Mouse (Mus musculus) spleen, adult 2 months (tissue): Measurements from ENCODE around the gene Gm7030.
"Not testable (repeated sequence)": the region's sequence is repeated elsewhere in the genome, so short reads cannot be mapped to it uniquely, and the experiment has no call there.

Experiments used
- CTCF ChIP-seq: fragments of 200-500 bp; IDR thresholded peaks from 2 replicates; pipeline ENCODE4 v1.5.1; 2011; ENCODE audit warnings: mild to moderate bottlenecking, inconsistent platforms; ENCODE audit not compliant: insufficient read depth, insufficient read length, insufficient replicate concordance; ENCODE audit errors: extremely low read depth
- POLR2A ChIP-seq: fragments of 200-500 bp; IDR thresholded peaks from 2 replicates; pipeline ENCODE4 v1.6.1; 2011; ENCODE audit warnings: low read depth, low read length, inconsistent platforms

DNA sequence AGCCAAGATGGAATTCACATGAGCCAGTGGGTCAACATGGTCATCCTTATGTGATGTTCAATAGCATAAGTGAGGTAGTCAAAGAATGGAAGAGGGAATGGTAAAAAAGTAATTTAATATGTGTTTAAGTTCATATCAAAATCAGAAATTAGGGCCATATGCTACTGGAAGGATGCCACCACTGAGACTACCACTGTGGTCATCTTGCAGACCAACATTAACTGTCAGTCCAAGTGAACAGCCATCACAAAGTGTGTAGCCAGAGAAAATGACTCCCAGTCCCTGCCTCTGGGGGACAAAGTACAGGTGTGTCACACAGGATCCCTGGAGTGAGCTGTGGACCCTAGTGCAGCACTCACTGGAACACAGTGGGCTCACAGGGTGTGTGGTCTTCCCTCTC is 47.3 kb downstream of the Gm7030 start:
- TF ChIP-seq CTCF, POLR2A: not testable (repeated sequence)
